1 mouse cellular context compared by ENCODE assay signal in the genomic region with DNA sequence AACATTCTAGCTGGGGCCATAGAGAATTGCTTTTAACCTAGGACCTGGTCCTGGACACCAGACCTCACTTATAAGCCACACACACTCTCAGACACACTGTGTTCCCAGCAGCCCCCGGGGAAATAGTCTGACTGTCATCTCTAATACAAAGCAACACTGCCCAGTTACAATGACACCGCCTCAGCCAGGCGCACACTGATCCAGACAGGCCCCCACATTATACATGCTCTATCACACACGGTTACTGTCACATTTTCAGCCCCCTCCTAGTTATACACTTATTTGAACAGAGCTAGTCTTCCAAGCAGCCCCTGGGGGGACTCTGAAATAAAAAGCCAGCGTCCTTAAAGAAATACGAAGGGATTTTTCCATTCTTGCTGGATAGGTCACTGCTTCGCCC.
TF ChIP-seq lines count a peak whose summit lies in the region.

No protein-coding gene starts in this region.

TF ChIP-seq in myocyte, 11 proteins besides CTCF, POLR2A, EP300 and RAD21:
- no peak for TF ChIP-seq TCF3 (IDR thresholded peaks at IDR 0.05; ENCODE audit: insufficient read length, low read depth)
- TF ChIP-seq MYOD1 (IDR thresholded peaks at IDR 0.05; ENCODE audit: control insufficient read depth in 1 of 3, insufficient read length in 2 of 3, low read depth in 2 of 3), result no peak
- TF ChIP-seq TCF12 (IDR thresholded peaks at IDR 0.05; ENCODE audit: insufficient read depth, poor library complexity, severe bottlenecking), result no peak
- TF ChIP-seq POLR2AphosphoS2 (IDR thresholded peaks at IDR 0.05; ENCODE audit: insufficient read length, low read depth), result no peak
- no peak for TF ChIP-seq MYOG (IDR thresholded peaks at IDR 0.05; ENCODE audit: control insufficient read depth in 1 of 3, insufficient read depth in 1 of 3, insufficient read length in 2 of 3, low read depth in 2 of 3)
- TF ChIP-seq REST (IDR thresholded peaks at IDR 0.05; ENCODE audit: insufficient read depth, insufficient read length), result no peak
- TF ChIP-seq MAX (IDR thresholded peaks at IDR 0.05; ENCODE audit: low read depth), result no peak
- no peak for TF ChIP-seq E2F4 (IDR thresholded peaks at IDR 0.05; ENCODE audit: insufficient read depth)
- no peak for TF ChIP-seq CEBPB (IDR thresholded peaks at IDR 0.05; ENCODE audit: insufficient read depth, poor library complexity, severe bottlenecking)
- no peak for TF ChIP-seq USF1 (IDR thresholded peaks at IDR 0.05; ENCODE audit: low read depth)
- no peak for TF ChIP-seq SRF (IDR thresholded peaks at IDR 0.05; ENCODE audit: control insufficient read depth, insufficient read length, low read depth)
